Mouse (Mus musculus): ENCODE data around the gene Pde6c. TPM values are rescaled to one million over a fixed set of nuclear protein-coding genes. Genes with fewer than 3 reads are reported as not detected.

Gene Pde6c
- polyA plus RNA-seq, 2 experiments from 2014 or later, result not detected

Other genes with a start within 250 kb of the Pde6c start
- under 1 TPM; 0.56 to 0.94 TPM for gene Myof, start 89.2 kb upstream of the Pde6c start, polyA plus RNA-seq (2017; shearing (Covaris generic))
- gene Cep55, start 77.8 kb upstream of the Pde6c start, polyA plus RNA-seq (2017; shearing (Covaris generic)), result 1 to 10 TPM; 2.0 to 4.4 TPM
- gene Ffar4, start 35.7 kb upstream of the Pde6c start, polyA plus RNA-seq (2017; shearing (Covaris generic)), result not detected
- gene Rbp4, start 7.5 kb upstream of the Pde6c start, polyA plus RNA-seq (2017; shearing (Covaris generic)), result not detected
- gene Fra10ac1, start 91.4 kb downstream of the Pde6c start, polyA plus RNA-seq (2017; shearing (Covaris generic)), result 10 to 100 TPM; 29.8 to 33.4 TPM
- under 1 TPM; 0.27 to 0.28 TPM for gene Lgi1, start 131.8 kb downstream of the Pde6c start, polyA plus RNA-seq (2017; shearing (Covaris generic))